Mouse (Mus musculus): ENCODE measurements around the gene Klhl31. TPM values are rescaled to one million over a fixed set of nuclear protein-coding genes. Genes with fewer than 3 reads are reported as not detected.

Klhl31 gene
- polyA plus RNA-seq, 1 experiment = 0.15 TPM

DNA sequence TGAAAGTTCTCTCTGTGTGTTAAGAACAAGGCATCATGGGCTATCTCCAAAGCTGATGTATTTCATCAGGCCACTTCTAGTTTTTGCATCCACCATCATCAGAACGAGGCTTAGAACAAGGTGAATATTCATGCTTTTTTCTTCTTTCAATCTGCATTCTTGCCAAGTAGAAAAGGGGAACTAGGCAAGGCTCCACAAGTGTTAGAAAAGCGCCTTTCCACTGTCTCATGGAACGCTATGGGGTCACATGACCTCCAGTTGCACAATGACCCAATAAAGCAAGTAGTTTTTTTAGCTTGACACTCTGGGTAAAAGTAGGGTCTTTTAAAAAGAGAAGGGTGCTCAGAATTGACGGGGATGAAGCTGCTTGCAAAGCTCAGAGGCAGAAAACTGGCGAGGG, 72.7 kb downstream of the Klhl31 start:
- no peaks in the 10 kb centered on the region for H3K27me3 ChIP-seq (ENCODE audit: control insufficient read depth, insufficient read depth, low read length, poor library complexity, severe bottlenecking)
- H3K4me1 ChIP-seq (ENCODE audit: control insufficient read depth, insufficient read depth, low read length) = no peaks in the 10 kb centered on the region
- no peak for TF ChIP-seq CTCF (IDR thresholded peaks at IDR 0.05; ENCODE audit: low read depth, low read length)
- no peak for TF ChIP-seq EP300 (IDR thresholded peaks at IDR 0.05; ENCODE audit: insufficient read depth, low read depth, low read length)
- no peak for TF ChIP-seq POLR2A (IDR thresholded peaks at IDR 0.05; ENCODE audit: insufficient read depth, low read length)
- H3K9ac ChIP-seq (ENCODE audit: low read depth, poor library complexity, severe bottlenecking) = no peak overlapping the region
- H3K27ac ChIP-seq (ENCODE audit: insufficient read depth, low read length) = no peak overlapping the region
- H3K36me3 ChIP-seq (ENCODE audit: control insufficient read depth, insufficient read depth, low read length, poor library complexity, severe bottlenecking) = no peaks in the 10 kb centered on the region
- no peak overlapping the region for H3K4me3 ChIP-seq (ENCODE audit: low read depth, low read length)
- H3K9me3 ChIP-seq (replicated peaks; ENCODE audit: control insufficient read depth, insufficient read depth, low read length, poor library complexity, severe bottlenecking) = no peaks in the 10 kb centered on the region

Other genes with a start within 250 kb of the Klhl31 start
- gene Lrrc1, start 91.6 kb upstream of the Klhl31 start, polyA plus RNA-seq (2011; ENCODE audit: insufficient read depth, insufficient read length, low read depth, missing spikeins) = 20.9 and 24.9 TPM in 2 replicates
- 50.5 and 53.1 TPM in 2 replicates for gene Gclc, start 118.0 kb downstream of the Klhl31 start, polyA plus RNA-seq (2011; ENCODE audit: insufficient read depth, insufficient read length, low read depth, missing spikeins)

All from ES-Bruce4 (cell line).